Mouse (Mus musculus) hindbrain, embryonic 15.5 days (tissue): ENCODE measurements around the gene Slc38a10. TPM values are rescaled to one million over a fixed set of nuclear protein-coding genes. Genes with fewer than 3 reads are reported as not detected.

Experiments used
- ATAC-seq: fragments of 200-750 bp; cut with Nextera tagmentation; 2 replicates; pipeline ENCODE4 v1.8.0; 2017; ENCODE audit warnings: low read depth, moderate number of reproducible peaks, moderate TSS enrichment; ENCODE audit not compliant: low FRiP score
- H3K27ac ChIP-seq: fragments of 300-500 bp; sonication (generic); replicated peaks from 2 replicates; pipeline ENCODE4 v1.5.1; 2015; ENCODE audit warnings: mild to moderate bottlenecking, inconsistent platforms
- H3K27me3 ChIP-seq: fragments of 300-500 bp; sonication (generic); 2 replicates; pipeline ENCODE4 v1.6.1; 2015; ENCODE audit warnings: control low read depth, inconsistent platforms
- H3K36me3 ChIP-seq: fragments of 300-500 bp; sonication (generic); 2 replicates; pipeline ENCODE4 v1.6.1; 2015; ENCODE audit warnings: control low read depth, inconsistent platforms
- H3K4me1 ChIP-seq: fragments of 300-500 bp; sonication (generic); replicated peaks from 2 replicates; pipeline ENCODE4 v1.6.1; 2015; ENCODE audit warnings: control low read depth, inconsistent platforms
- H3K4me2 ChIP-seq: fragments of 300-500 bp; sonication (generic); 2 replicates; pipeline ENCODE4 v1.6.1; 2015; ENCODE audit warnings: moderate library complexity, mild to moderate bottlenecking, inconsistent platforms
- H3K4me3 ChIP-seq: fragments of 300-500 bp; sonication (generic); 2 replicates; pipeline ENCODE4 v1.5.1; 2015; ENCODE audit warnings: mild to moderate bottlenecking, inconsistent platforms
- H3K9ac ChIP-seq: fragments of 300-500 bp; sonication (generic); 2 replicates; pipeline ENCODE4 v1.6.1; 2015; ENCODE audit warnings: inconsistent platforms
- H3K9me3 ChIP-seq: fragments of 300-500 bp; sonication (generic); 2 replicates; pipeline ENCODE4 v1.6.1; 2016; ENCODE audit warnings: control low read depth, inconsistent platforms
- WGBS: fragments of 180-500 bp; shearing (Covaris S2); methylation state at CpG from one replicate; pipeline ENCODE4 v1.1.7; 2015; 5-methylcytosine and 5-hydroxymethylcytosine counted together
- polyA plus RNA-seq: library from polyadenylated mRNA; unstranded; fragments of >200 nt; fragmentation: Nextera tagmentation; extraction: Ambion mirVana; gene quantifications from 2 replicates; pipeline ENCODE4 v1.2.1, GENCODE M21; 2015

The Slc38a10 gene
- 112 and 116 TPM in 2 replicates for polyA plus RNA-seq

GRCm38 (mm10) chr11:120151113-120151494, at the start of gene Slc38a10:
Gene Slc38a10, minus strand, starts transcription at chr11:120151346.
- no peaks in the 10 kb centered on the region for H3K9me3 ChIP-seq
- peak within 1 kb of the TSS; percentile 78 for H3K27ac ChIP-seq
- peaks cover 23% of the 10 kb centered on the region for H3K4me1 ChIP-seq
- peak within 1 kb of the TSS; percentile 67 for H3K4me3 ChIP-seq
- no peaks in the 10 kb centered on the region for H3K36me3 ChIP-seq
- H3K27me3 ChIP-seq: no peaks in the 10 kb centered on the region
- peak within 1 kb of the TSS; percentile 74 for H3K4me2 ChIP-seq
- 0% methylated on average over 28 of the region's 28 CpGs for WGBS
- H3K9ac ChIP-seq: peak within 1 kb of the TSS; percentile 84
- ATAC-seq: peak; percentile 98

DNA sequence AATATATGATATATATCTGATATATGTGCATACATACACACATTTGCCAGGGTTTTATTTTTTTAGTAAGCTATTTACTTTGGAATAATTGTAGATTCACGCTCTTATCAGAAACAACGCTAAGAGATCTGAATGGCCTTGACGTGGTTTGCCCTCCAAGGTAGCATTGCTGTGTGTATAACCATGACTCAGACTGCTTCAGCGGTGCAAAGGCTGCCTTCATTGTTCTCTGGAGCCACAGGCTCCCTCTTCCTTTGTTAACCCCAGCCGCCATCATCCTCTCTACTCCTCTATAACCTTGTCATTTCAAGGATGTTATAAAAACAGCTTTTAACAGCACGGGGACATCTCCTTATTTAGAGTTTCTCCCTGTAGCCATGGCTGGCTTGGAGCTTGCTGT, 49.5 kb upstream of the Slc38a10 start:
- H3K4me3 ChIP-seq: no peak overlapping the region
- no peaks in the 10 kb centered on the region for H3K36me3 ChIP-seq
- ATAC-seq: no peak
- no peak overlapping the region for H3K4me2 ChIP-seq
- H3K4me1 ChIP-seq: peaks cover 5% of the 10 kb centered on the region; the same call in 1 of the 2 replicates
- no peak overlapping the region for H3K27ac ChIP-seq
- H3K27me3 ChIP-seq: no peaks in the 10 kb centered on the region
- 68% methylated on average over 6 of the region's 6 CpGs for WGBS
- no peak overlapping the region for H3K9ac ChIP-seq
- no peaks in the 10 kb centered on the region for H3K9me3 ChIP-seq

DNA sequence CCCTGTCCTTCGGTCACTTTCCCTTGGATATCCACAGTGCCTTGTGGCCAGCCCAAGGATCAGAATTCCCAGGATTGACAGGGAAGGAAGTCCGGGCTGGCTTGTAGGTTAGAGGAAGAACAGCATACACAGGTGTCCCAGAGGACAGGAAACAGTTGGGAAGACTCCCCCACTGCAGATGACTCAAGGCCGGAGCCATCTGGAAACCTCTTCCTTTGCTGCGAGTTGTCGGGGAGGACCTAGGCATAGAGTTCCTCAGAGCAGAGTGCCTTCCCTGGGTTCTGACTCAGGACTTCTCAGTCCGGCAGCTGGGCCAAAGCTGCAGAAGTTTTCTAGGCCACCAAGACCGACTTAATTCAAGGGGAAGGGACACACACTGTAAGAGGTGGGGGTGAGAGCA, 48.6 kb upstream of the Slc38a10 start:
- no peak for ATAC-seq
- 69% methylated on average over 7 of the region's 7 CpGs for WGBS
- no peak overlapping the region for H3K4me2 ChIP-seq
- H3K27me3 ChIP-seq: no peaks in the 10 kb centered on the region
- no peak overlapping the region for H3K9ac ChIP-seq
- no peak overlapping the region for H3K27ac ChIP-seq
- H3K4me1 ChIP-seq: peaks cover 5% of the 10 kb centered on the region; the same call in 1 of the 2 replicates
- H3K9me3 ChIP-seq: no peaks in the 10 kb centered on the region
- no peak overlapping the region for H3K4me3 ChIP-seq
- no peaks in the 10 kb centered on the region for H3K36me3 ChIP-seq

GRCm38 (mm10) chr11:120198831-120199230, 47.7 kb upstream of the Slc38a10 start:
- Histone ChIP-seq H3K4me2 (no peak overlapping the region), H3K9ac (no peak overlapping the region), H3K4me1 (peaks cover 5% of the 10 kb centered on the region; the same call in 1 of the 2 replicates), H3K9me3 (no peaks in the 10 kb centered on the region), H3K27me3 (no peaks in the 10 kb centered on the region), H3K27ac (no peak overlapping the region), H3K4me3 (no peak overlapping the region), H3K36me3 (no peaks in the 10 kb centered on the region)
- no peak for ATAC-seq
- 32% methylated on average over 13 of the region's 13 CpGs for WGBS

DNA sequence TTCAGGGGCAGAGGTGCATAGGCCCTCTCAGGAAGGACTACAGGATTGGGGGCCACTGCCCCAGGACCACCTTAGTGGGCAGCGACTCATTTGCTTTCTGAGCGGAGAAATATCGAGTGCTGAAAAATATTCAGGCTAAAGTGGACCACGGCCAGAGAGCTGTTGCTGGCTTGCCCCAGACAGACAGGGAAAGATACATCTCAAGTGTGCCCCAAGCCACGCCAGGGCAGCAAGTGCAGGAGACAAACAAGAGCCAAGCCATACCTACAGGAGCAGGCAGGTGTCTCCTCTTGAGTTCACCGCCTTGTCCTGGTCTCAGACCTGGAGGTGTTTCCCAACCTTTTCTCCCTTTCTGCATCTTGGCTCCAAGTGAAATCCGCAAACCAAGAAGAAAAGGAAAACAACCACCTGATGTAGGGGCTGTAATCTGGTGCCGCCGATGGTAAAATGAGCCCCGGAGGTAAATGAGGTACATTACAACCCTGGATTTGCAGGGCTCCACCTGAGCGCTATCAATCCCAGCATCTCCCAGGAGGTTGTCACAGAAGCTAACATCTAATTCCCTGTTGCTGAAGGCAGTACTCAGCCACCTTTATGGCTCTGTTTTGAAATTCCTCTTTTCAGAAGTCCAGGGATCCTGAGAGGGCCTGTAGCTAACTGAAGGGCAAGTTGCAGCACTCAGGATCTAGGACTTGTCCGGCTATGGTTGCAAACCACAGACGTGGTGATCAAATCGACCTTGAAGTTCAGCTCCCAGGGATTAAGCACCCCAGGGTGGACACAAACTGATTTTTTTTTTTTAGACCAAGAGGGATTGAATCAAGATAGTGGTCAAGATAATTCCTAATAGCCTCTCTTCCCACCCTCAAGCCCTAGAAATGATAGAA, 39.6 kb upstream of the Slc38a10 start:
- Histone ChIP-seq H3K9ac (peak overlapping the region; percentile 48), H3K4me1 (peaks cover 28% of the 10 kb centered on the region), H3K4me2 (peak overlapping the region; percentile 83), H3K4me3 (peak overlapping the region; percentile 91), H3K36me3 (no peaks in the 10 kb centered on the region), H3K9me3 (no peaks in the 10 kb centered on the region), H3K27me3 (no peaks in the 10 kb centered on the region), H3K27ac (peak overlapping the region; percentile 98)
- 37% methylated on average over 14 of the region's 14 CpGs for WGBS
- no peak for ATAC-seq

- peak; percentile 97 for ATAC-seq
- under 1% methylated on average over 65 of the region's 68 CpGs for WGBS
- Histone ChIP-seq H3K4me1 (peaks cover 39% of the 10 kb centered on the region), H3K27ac (peak overlapping the region; percentile 98), H3K36me3 (no peaks in the 10 kb centered on the region), H3K4me3 (peak overlapping the region; percentile 91), H3K4me2 (peak overlapping the region; percentile 83), H3K27me3 (no peaks in the 10 kb centered on the region), H3K9ac (peak overlapping the region; percentile 98), H3K9me3 (no peaks in the 10 kb centered on the region)
These were observed 38.5 kb upstream of the Slc38a10 start for GRCm38 (mm10) chr11:120189459-120190312.

- H3K4me2 ChIP-seq: peak overlapping the region; percentile 83
- peak overlapping the region; percentile 98 for H3K27ac ChIP-seq
- ATAC-seq: no peak
- H3K27me3 ChIP-seq: no peaks in the 10 kb centered on the region
- no peaks in the 10 kb centered on the region for H3K9me3 ChIP-seq
- H3K36me3 ChIP-seq: no peaks in the 10 kb centered on the region
- peak overlapping the region; percentile 98 for H3K9ac ChIP-seq
- WGBS: under 1% methylated on average over 40 of the region's 41 CpGs
- H3K4me1 ChIP-seq: peaks cover 49% of the 10 kb centered on the region
- H3K4me3 ChIP-seq: peak overlapping the region; percentile 91
These were observed 37.6 kb upstream of the Slc38a10 start for GRCm38 (mm10) chr11:120188481-120189441.

DNA sequence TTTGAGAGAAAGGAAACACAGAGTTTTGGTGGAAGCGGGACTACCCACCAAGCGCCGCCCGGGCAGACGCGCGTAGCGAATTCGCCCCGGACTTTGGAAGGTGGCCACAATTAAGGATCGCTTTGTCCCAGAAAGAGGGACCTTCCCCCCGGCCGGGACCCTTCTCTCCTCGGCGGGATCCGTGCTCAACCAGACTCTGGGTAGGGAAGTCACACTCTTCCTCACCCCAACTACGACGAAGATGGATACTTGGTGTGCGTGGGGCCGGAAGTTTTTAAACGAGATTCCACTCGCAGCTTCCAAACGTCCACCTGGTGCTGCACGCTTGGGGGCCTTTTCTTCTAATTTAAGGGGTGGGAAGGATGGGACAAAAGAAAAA, 36.9 kb upstream of the Slc38a10 start:
- peaks cover 55% of the 10 kb centered on the region for H3K4me1 ChIP-seq
- H3K4me2 ChIP-seq: peak overlapping the region; percentile 83
- H3K9ac ChIP-seq: peak overlapping the region; percentile 98
- no peak for ATAC-seq
- H3K27me3 ChIP-seq: no peaks in the 10 kb centered on the region
- H3K27ac ChIP-seq: peak overlapping the region; percentile 98
- under 1% methylated on average over 24 of the region's 24 CpGs for WGBS
- H3K36me3 ChIP-seq: no peaks in the 10 kb centered on the region
- H3K4me3 ChIP-seq: peak overlapping the region; percentile 91
- H3K9me3 ChIP-seq: no peaks in the 10 kb centered on the region

GRCm38 (mm10) chr11:120187236-120188101, 36.3 kb upstream of the Slc38a10 start:
- H3K27me3 ChIP-seq: no peaks in the 10 kb centered on the region
- peak overlapping the region; percentile 91 for H3K4me3 ChIP-seq
- ATAC-seq: no peak
- no peaks in the 10 kb centered on the region for H3K9me3 ChIP-seq
- WGBS: under 1% methylated on average over 43 of the region's 43 CpGs
- H3K4me2 ChIP-seq: peak overlapping the region; percentile 83
- H3K27ac ChIP-seq: peak overlapping the region; percentile 98
- H3K9ac ChIP-seq: peak overlapping the region; percentile 98
- H3K36me3 ChIP-seq: no peaks in the 10 kb centered on the region
- H3K4me1 ChIP-seq: peaks cover 61% of the 10 kb centered on the region

GRCm38 (mm10) chr11:120186821-120187235, 35.7 kb upstream of the Slc38a10 start:
- peak overlapping the region; percentile 98 for H3K27ac ChIP-seq
- 2% methylated on average over 20 of the region's 20 CpGs for WGBS
- H3K4me3 ChIP-seq: peak overlapping the region; percentile 91
- ATAC-seq: no peak
- no peaks in the 10 kb centered on the region for H3K9me3 ChIP-seq
- no peaks in the 10 kb centered on the region for H3K27me3 ChIP-seq
- peak overlapping the region; percentile 83 for H3K4me2 ChIP-seq
- peak overlapping the region; percentile 98 for H3K9ac ChIP-seq
- H3K4me1 ChIP-seq: peaks cover 68% of the 10 kb centered on the region
- H3K36me3 ChIP-seq: no peaks in the 10 kb centered on the region
